Mouse (Mus musculus) monocyte, adult 2 months (primary cell): ENCODE measurements around the gene Pnmt.
A peak's percentile ranks its signal among the peaks of the same experiment; 100 is the strongest.
"Not testable (repeated sequence)": the region's sequence is repeated elsewhere in the genome, so short reads cannot be mapped to it uniquely, and the experiment has no call there.

Experiments
- DNase-seq, 2 experiments: peaks; one replicate each; pipeline ENCODE4 v3.0.0; 2022; ENCODE audit warnings: low spot score in 2 of 2, low read depth in 1 of 2

Pnmt gene

GRCm38 (mm10) chr11:98357396-98358160 lies 28.7 kb upstream of the Pnmt start:
- DNase-seq: no peak

- DNase-seq: peak; percentile 64 to 74
Observed at GRCm38 (mm10) chr11:98358161-98359083, 27.8 kb upstream of the Pnmt start, which contains the start of gene Stard3. Gene Stard3, plus strand, starts transcription at chr11:98358368.

- DNase-seq: peak in 1 of 2 experiments; percentile 16
Observed at GRCm38 (mm10) chr11:98360866-98361521, 25.3 kb upstream of the Pnmt start.

- no peak for DNase-seq
Observed at GRCm38 (mm10) chr11:98363817-98364216, 22.4 kb upstream of the Pnmt start.

GRCm38 (mm10) chr11:98364410-98364809 lies 21.8 kb upstream of the Pnmt start:
- DNase-seq: no peak

GRCm38 (mm10) chr11:98366290-98366689 lies 20.0 kb upstream of the Pnmt start:
- DNase-seq: no peak

- DNase-seq: no peak
Observed at GRCm38 (mm10) chr11:98367171-98367862, 18.9 kb upstream of the Pnmt start.

GRCm38 (mm10) chr11:98367863-98368186 lies 18.4 kb upstream of the Pnmt start:
- DNase-seq: no peak

GRCm38 (mm10) chr11:98369337-98369736 lies 16.9 kb upstream of the Pnmt start:
- no peak for DNase-seq

- no peak for DNase-seq
Observed at GRCm38 (mm10) chr11:98370588-98370987, 15.7 kb upstream of the Pnmt start.

- no peak for DNase-seq
Observed at GRCm38 (mm10) chr11:98371556-98372240, 14.6 kb upstream of the Pnmt start.

GRCm38 (mm10) chr11:98372406-98372805 lies 13.8 kb upstream of the Pnmt start:
- DNase-seq: no peak

GRCm38 (mm10) chr11:98373244-98373643 lies 13.0 kb upstream of the Pnmt start:
- no peak for DNase-seq

- no peak for DNase-seq
Observed at GRCm38 (mm10) chr11:98374266-98374665, 12.0 kb upstream of the Pnmt start.

GRCm38 (mm10) chr11:98376756-98377155 lies 9.5 kb upstream of the Pnmt start:
- DNase-seq: no peak

- no peak for DNase-seq
Observed at GRCm38 (mm10) chr11:98377787-98378186, 8.5 kb upstream of the Pnmt start.

- no peak for DNase-seq
Observed at GRCm38 (mm10) chr11:98379379-98379778, 6.9 kb upstream of the Pnmt start.

GRCm38 (mm10) chr11:98380106-98380505 lies 6.1 kb upstream of the Pnmt start:
- no peak for DNase-seq

- DNase-seq: no peak
Observed at GRCm38 (mm10) chr11:98381651-98382050, 4.6 kb upstream of the Pnmt start.

GRCm38 (mm10) chr11:98382405-98382804 lies 3.8 kb upstream of the Pnmt start:
- DNase-seq: not testable (repeated sequence)
